Mouse (Mus musculus): Measurements from ENCODE around the gene Astn2. TPM values are rescaled to one million over a fixed set of nuclear protein-coding genes. Genes with fewer than 3 reads are reported as not detected.

The Astn2 gene
- total and polyA plus RNA-seq, 3 experiments = 0.50 to 0.90 (median 0.78) TPM

GRCm38 (mm10) chr4:65710623-65711022, 693.8 kb downstream of the Astn2 start:
- H3K4me3 ChIP-seq = no peak overlapping the region
- no peaks in the 10 kb centered on the region for H3K4me1 ChIP-seq (ENCODE audit: control insufficient read depth, insufficient read depth, low read length)
- no peak for DNase-seq
- H3K27ac ChIP-seq = no peak overlapping the region
- no peaks in the 10 kb centered on the region for H3K36me3 ChIP-seq (ENCODE audit: control insufficient read depth, insufficient read depth, low read length)
- no peak overlapping the region for H3K9ac ChIP-seq (ENCODE audit: low read depth, low read length)
- intact Hi-C loops (cut with DNase I) = no loop called here
- no peaks in the 10 kb centered on the region for H3K79me2 ChIP-seq (replicated peaks; ENCODE audit: control insufficient read depth, insufficient read depth, low read length)
- TF ChIP-seq POLR2A (IDR thresholded peaks at IDR 0.05; ENCODE audit: insufficient read depth, low read depth, low read length) = no peak
- no peak for TF ChIP-seq EP300 (IDR thresholded peaks at IDR 0.05; ENCODE audit: insufficient read depth, low read depth, low read length)
- TF ChIP-seq CTCF (IDR thresholded peaks at IDR 0.05) = no peak
- H3K27me3 ChIP-seq (ENCODE audit: control insufficient read depth, insufficient read depth, low read length) = no peaks in the 10 kb centered on the region

DNA sequence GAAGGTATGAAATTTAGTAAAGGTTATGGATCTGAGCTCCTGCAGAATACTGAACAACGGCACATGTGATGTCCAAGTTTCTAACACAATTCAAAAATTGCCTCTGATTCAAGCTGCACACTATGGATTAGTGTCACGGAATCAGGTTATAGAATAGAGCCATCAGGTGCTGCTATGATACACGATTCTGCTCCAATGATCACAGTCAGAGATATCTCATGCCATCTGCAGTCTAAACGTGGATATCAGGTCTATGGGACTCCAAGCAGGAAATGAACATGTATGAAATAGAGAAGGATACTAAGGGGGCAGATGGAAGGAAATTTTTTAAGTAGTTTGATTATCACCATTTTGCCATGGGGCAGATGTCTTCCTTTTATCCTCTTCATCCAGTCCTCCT, 702.6 kb downstream of the Astn2 start:
- H3K27me3 ChIP-seq (ENCODE audit: control insufficient read depth, insufficient read depth, low read length) = no peaks in the 10 kb centered on the region
- no peak overlapping the region for H3K9ac ChIP-seq (ENCODE audit: low read depth, low read length)
- no peak overlapping the region for H3K4me3 ChIP-seq
- H3K27ac ChIP-seq = no peak overlapping the region
- TF ChIP-seq EP300 (IDR thresholded peaks at IDR 0.05; ENCODE audit: insufficient read depth, low read depth, low read length) = no peak
- no peak for TF ChIP-seq CTCF (IDR thresholded peaks at IDR 0.05)
- TF ChIP-seq POLR2A (IDR thresholded peaks at IDR 0.05; ENCODE audit: insufficient read depth, low read depth, low read length) = no peak
- no peak for DNase-seq
- intact Hi-C loops (cut with DNase I) = no loop called here
- no peaks in the 10 kb centered on the region for H3K79me2 ChIP-seq (replicated peaks; ENCODE audit: control insufficient read depth, insufficient read depth, low read length)
- no peaks in the 10 kb centered on the region for H3K4me1 ChIP-seq (ENCODE audit: control insufficient read depth, insufficient read depth, low read length)
- 71% methylated on average over 4 of the region's 4 CpGs for WGBS
- H3K36me3 ChIP-seq (ENCODE audit: control insufficient read depth, insufficient read depth, low read length) = no peaks in the 10 kb centered on the region

- TF ChIP-seq POLR2A (IDR thresholded peaks at IDR 0.05; ENCODE audit: insufficient read depth, low read depth, low read length) (no peak), EP300 (IDR thresholded peaks at IDR 0.05; ENCODE audit: insufficient read depth, low read depth, low read length) (no peak), CTCF (IDR thresholded peaks at IDR 0.05) (no peak)
- Histone ChIP-seq H3K27ac (no peak overlapping the region), H3K4me3 (no peak overlapping the region), H3K4me1 (ENCODE audit: control insufficient read depth, insufficient read depth, low read length) (no peaks in the 10 kb centered on the region), H3K9ac (ENCODE audit: low read depth, low read length) (no peak overlapping the region), H3K79me2 (replicated peaks; ENCODE audit: control insufficient read depth, insufficient read depth, low read length) (no peaks in the 10 kb centered on the region), H3K36me3 (ENCODE audit: control insufficient read depth, insufficient read depth, low read length) (no peaks in the 10 kb centered on the region), H3K27me3 (ENCODE audit: control insufficient read depth, insufficient read depth, low read length) (no peaks in the 10 kb centered on the region)
- 84% methylated on average over 8 of the region's 8 CpGs for WGBS
- intact Hi-C loops (cut with DNase I) = no loop called here
- DNase-seq = no peak
These were observed 704.6 kb downstream of the Astn2 start for GRCm38 (mm10) chr4:65699743-65700361.

DNA sequence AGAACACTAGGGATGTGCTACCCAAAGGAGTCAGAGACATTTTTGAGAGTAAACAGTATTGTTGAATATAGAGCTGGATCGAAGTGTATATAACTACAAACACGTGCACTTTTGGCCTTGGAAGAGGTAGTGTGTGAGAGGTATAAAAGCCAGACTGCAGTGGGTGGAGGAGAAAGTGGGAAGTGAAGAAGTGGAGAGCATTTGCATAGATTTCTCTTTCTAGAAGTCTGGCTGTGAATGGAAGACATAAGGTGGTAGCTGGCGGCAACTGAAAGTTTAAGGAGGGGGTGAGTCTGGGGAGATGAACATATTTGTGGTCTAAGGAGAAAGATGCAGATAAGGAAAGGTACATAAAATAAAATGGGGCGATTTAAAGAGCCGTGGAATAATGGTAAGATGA, 709.2 kb downstream of the Astn2 start:
- Histone ChIP-seq H3K27me3 (ENCODE audit: control insufficient read depth, insufficient read depth, low read length) (no peaks in the 10 kb centered on the region), H3K4me1 (ENCODE audit: control insufficient read depth, insufficient read depth, low read length) (no peaks in the 10 kb centered on the region), H3K36me3 (ENCODE audit: control insufficient read depth, insufficient read depth, low read length) (no peaks in the 10 kb centered on the region), H3K9ac (ENCODE audit: low read depth, low read length) (no peak overlapping the region), H3K4me3 (no peak overlapping the region), H3K27ac (no peak overlapping the region), H3K79me2 (replicated peaks; ENCODE audit: control insufficient read depth, insufficient read depth, low read length) (no peaks in the 10 kb centered on the region)
- 79% methylated on average over 5 of the region's 5 CpGs for WGBS
- TF ChIP-seq EP300 (IDR thresholded peaks at IDR 0.05; ENCODE audit: insufficient read depth, low read depth, low read length) (no peak), CTCF (IDR thresholded peaks at IDR 0.05) (no peak), POLR2A (IDR thresholded peaks at IDR 0.05; ENCODE audit: insufficient read depth, low read depth, low read length) (no peak)
- DNase-seq = no peak
- intact Hi-C loops (cut with DNase I) = no loop called here

DNA sequence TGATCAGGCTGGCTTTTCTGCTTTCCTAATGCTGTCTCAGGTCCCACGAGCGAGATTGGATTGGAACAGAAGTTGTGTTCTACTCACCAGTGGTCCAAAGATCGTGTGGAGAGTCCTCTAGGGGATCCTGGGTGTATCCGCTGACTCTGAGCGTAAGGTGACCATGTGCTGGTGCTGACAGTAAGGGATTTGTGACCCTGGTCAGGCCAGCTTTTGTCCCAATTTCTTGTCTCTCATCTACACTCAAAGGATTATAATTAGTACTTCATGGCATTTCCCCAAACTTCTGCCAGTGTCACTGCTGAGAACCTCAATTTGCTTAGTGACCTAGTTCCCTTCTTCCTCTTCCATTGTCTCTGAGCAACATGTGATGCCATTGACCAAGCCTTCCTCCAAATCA, 710.4 kb downstream of the Astn2 start:
- TF ChIP-seq CTCF (IDR thresholded peaks at IDR 0.05) (no peak), EP300 (IDR thresholded peaks at IDR 0.05; ENCODE audit: insufficient read depth, low read depth, low read length) (no peak), POLR2A (IDR thresholded peaks at IDR 0.05; ENCODE audit: insufficient read depth, low read depth, low read length) (no peak)
- Histone ChIP-seq H3K4me1 (ENCODE audit: control insufficient read depth, insufficient read depth, low read length) (no peaks in the 10 kb centered on the region), H3K4me3 (no peak overlapping the region), H3K79me2 (replicated peaks; ENCODE audit: control insufficient read depth, insufficient read depth, low read length) (no peaks in the 10 kb centered on the region), H3K27ac (no peak overlapping the region), H3K27me3 (ENCODE audit: control insufficient read depth, insufficient read depth, low read length) (no peaks in the 10 kb centered on the region), H3K36me3 (ENCODE audit: control insufficient read depth, insufficient read depth, low read length) (no peaks in the 10 kb centered on the region), H3K9ac (ENCODE audit: low read depth, low read length) (no peak overlapping the region)
- 78% methylated on average over 5 of the region's 5 CpGs for whole genome bisulfite sequencing
- intact Hi-C loops (cut with DNase I) = no loop called here
- DNase-seq = no peak

GRCm38 (mm10) chr4:65687006-65687723, 717.2 kb downstream of the Astn2 start:
- WGBS = 59% methylated on average over 1 of the region's 1 CpGs
- H3K4me1 ChIP-seq (ENCODE audit: control insufficient read depth, insufficient read depth, low read length) = no peaks in the 10 kb centered on the region

More at GRCm38 (mm10) chr4:65687006-65687723, 717.2 kb downstream of the Astn2 start:
- TF ChIP-seq POLR2A (IDR thresholded peaks at IDR 0.05; ENCODE audit: insufficient read depth, low read depth, low read length) (no peak), CTCF (IDR thresholded peaks at IDR 0.05) (no peak), EP300 (IDR thresholded peaks at IDR 0.05; ENCODE audit: insufficient read depth, low read depth, low read length) (no peak)
- Histone ChIP-seq H3K36me3 (ENCODE audit: control insufficient read depth, insufficient read depth, low read length) (no peaks in the 10 kb centered on the region), H3K4me3 (no peak overlapping the region), H3K79me2 (replicated peaks; ENCODE audit: control insufficient read depth, insufficient read depth, low read length) (no peaks in the 10 kb centered on the region), H3K27ac (no peak overlapping the region), H3K27me3 (ENCODE audit: control insufficient read depth, insufficient read depth, low read length) (no peaks in the 10 kb centered on the region), H3K9ac (ENCODE audit: low read depth, low read length) (no peak overlapping the region)
- intact Hi-C loops (cut with DNase I) = no loop called here
- no peak for DNase-seq

Measured in heart, adult 2 months (tissue).